Mouse (Mus musculus) testis, adult 2 months (tissue): ENCODE results near the gene Sfxn1. TPM values are rescaled to one million over a fixed set of nuclear protein-coding genes. Genes with fewer than 3 reads are reported as not detected.

Experiments
- H3K27ac ChIP-seq: fragments of 200-500 bp; 2 replicates; pipeline ENCODE4 v1.5.1; 2012; ENCODE audit warnings: low read depth, low read length; ENCODE audit not compliant: control insufficient read depth, insufficient read depth
- H3K27me3 ChIP-seq: fragments of 200-500 bp; 2 replicates; pipeline ENCODE4 v1.6.1; 2012; ENCODE audit warnings: mild to moderate bottlenecking, low read length, moderate library complexity; ENCODE audit not compliant: control insufficient read depth, insufficient read depth
- H3K36me3 ChIP-seq: fragments of 200-500 bp; 2 replicates; pipeline ENCODE4 v1.6.1; 2012; ENCODE audit warnings: mild to moderate bottlenecking, low read length; ENCODE audit not compliant: control insufficient read depth, insufficient read depth
- H3K4me1 ChIP-seq: fragments of 200-500 bp; 2 replicates; pipeline ENCODE4 v1.6.1; 2012; ENCODE audit warnings: low read length; ENCODE audit not compliant: control insufficient read depth, insufficient read depth
- H3K4me3 ChIP-seq: fragments of 200-500 bp; 2 replicates; pipeline ENCODE4 v1.5.1; 2012; ENCODE audit warnings: low read depth, mild to moderate bottlenecking, low read length, moderate library complexity, mixed read lengths; ENCODE audit not compliant: control insufficient read depth
- CTCF ChIP-seq: fragments of 200-500 bp; IDR thresholded peaks from 2 replicates; pipeline ENCODE4 v1.5.1; 2012; ENCODE audit warnings: low read depth, mild to moderate bottlenecking, inconsistent platforms, low read length, moderate library complexity; ENCODE audit not compliant: control insufficient read depth, insufficient read depth, insufficient replicate concordance
- POLR2A ChIP-seq: fragments of 200-500 bp; IDR thresholded peaks from 2 replicates; pipeline ENCODE4 v1.6.1; 2012; ENCODE audit warnings: low read depth, mild to moderate bottlenecking, inconsistent platforms, low read length, moderate library complexity; ENCODE audit not compliant: control insufficient read depth
- polyA plus RNA-seq: library from polyadenylated mRNA; depleted of rRNA; stranded (reverse); fragments of >200 nt; gene quantifications from 2 replicates; pipeline ENCODE4 v1.2.3, GENCODE M21; 2012

The Sfxn1 gene
- polyA plus RNA-seq, 1 experiment = 3.5 TPM

- H3K27ac ChIP-seq = no peak overlapping the region
- no peaks in the 10 kb centered on the region for H3K36me3 ChIP-seq
- no peaks in the 10 kb centered on the region; the same call in 1 of the 2 replicates for H3K4me1 ChIP-seq
- TF ChIP-seq POLR2A = no peak
- TF ChIP-seq CTCF = no peak
- H3K27me3 ChIP-seq = no peaks in the 10 kb centered on the region
- H3K4me3 ChIP-seq = no peak overlapping the region
Measured at GRCm38 (mm10) chr13:54102061-54102460, 30.4 kb downstream of the Sfxn1 start.

GRCm38 (mm10) chr13:54103271-54103670 is 31.6 kb downstream of the Sfxn1 start:
- TF ChIP-seq POLR2A = no peak
- TF ChIP-seq CTCF = no peak
- Histone ChIP-seq H3K4me3 (no peak overlapping the region), H3K27ac (no peak overlapping the region), H3K36me3 (no peaks in the 10 kb centered on the region), H3K27me3 (no peaks in the 10 kb centered on the region), H3K4me1 (no peaks in the 10 kb centered on the region; the same call in 1 of the 2 replicates)

- H3K4me1 ChIP-seq = no peaks in the 10 kb centered on the region; the same call in 1 of the 2 replicates
- TF ChIP-seq CTCF (no peak), POLR2A (no peak)
- no peaks in the 10 kb centered on the region for H3K36me3 ChIP-seq
- no peaks in the 10 kb centered on the region for H3K27me3 ChIP-seq
- H3K27ac ChIP-seq = no peak overlapping the region
- no peak overlapping the region for H3K4me3 ChIP-seq
Measured at GRCm38 (mm10) chr13:54103866-54104265, 32.2 kb downstream of the Sfxn1 start.

GRCm38 (mm10) chr13:54113819-54114550 is 42.3 kb downstream of the Sfxn1 start:
- no peaks in the 10 kb centered on the region for H3K27me3 ChIP-seq
- TF ChIP-seq POLR2A (no peak), CTCF (peak; percentile 81; the same call in 1 of the 2 replicates)
- H3K4me3 ChIP-seq = no peak overlapping the region
- H3K4me1 ChIP-seq = no peaks in the 10 kb centered on the region
- no peaks in the 10 kb centered on the region for H3K36me3 ChIP-seq
- H3K27ac ChIP-seq = no peak overlapping the region

- Histone ChIP-seq H3K27ac (no peak overlapping the region), H3K27me3 (no peaks in the 10 kb centered on the region), H3K4me1 (no peaks in the 10 kb centered on the region), H3K4me3 (no peak overlapping the region), H3K36me3 (no peaks in the 10 kb centered on the region)
- TF ChIP-seq CTCF = no peak
- TF ChIP-seq POLR2A = no peak
Measured at GRCm38 (mm10) chr13:54114931-54115330, 43.3 kb downstream of the Sfxn1 start.

GRCm38 (mm10) chr13:54115779-54116178 is 44.1 kb downstream of the Sfxn1 start:
- Histone ChIP-seq H3K36me3 (no peaks in the 10 kb centered on the region), H3K4me1 (no peaks in the 10 kb centered on the region), H3K4me3 (no peak overlapping the region), H3K27me3 (no peaks in the 10 kb centered on the region), H3K27ac (no peak overlapping the region)
- TF ChIP-seq CTCF (no peak), POLR2A (no peak)

- Histone ChIP-seq H3K36me3 (no peaks in the 10 kb centered on the region), H3K4me3 (no peak overlapping the region), H3K27ac (no peak overlapping the region), H3K4me1 (no peaks in the 10 kb centered on the region), H3K27me3 (no peaks in the 10 kb centered on the region)
- TF ChIP-seq POLR2A = no peak
- no peak for TF ChIP-seq CTCF
Measured at GRCm38 (mm10) chr13:54118355-54118754, 46.7 kb downstream of the Sfxn1 start.
